Mouse (Mus musculus) heart, postnatal 0 days (tissue): ENCODE measurements around the gene Rfxank.

Experiments
- CTCF ChIP-seq: IDR thresholded peaks from 2 replicates; pipeline ENCODE4 v1.5.1; 2016; ENCODE audit warnings: antibody characterized with exemption, control low read depth, low read depth
- EP300 ChIP-seq: IDR thresholded peaks from 2 replicates; pipeline ENCODE4 v1.6.1; 2016; ENCODE audit warnings: antibody characterized with exemption, low read depth

GRCm38 (mm10) chr8:70081976-70082375 lies 57.0 kb downstream of the Rfxank start:
- TF ChIP-seq CTCF (no peak), EP300 (no peak)
